Mouse (Mus musculus): ENCODE data around the gene Il16. TPM values are rescaled to one million over a fixed set of nuclear protein-coding genes. Genes with fewer than 3 reads are reported as not detected.

The Il16 gene
- polyA plus RNA-seq, 1 experiment from 2014 or later: 4.5 TPM

DNA sequence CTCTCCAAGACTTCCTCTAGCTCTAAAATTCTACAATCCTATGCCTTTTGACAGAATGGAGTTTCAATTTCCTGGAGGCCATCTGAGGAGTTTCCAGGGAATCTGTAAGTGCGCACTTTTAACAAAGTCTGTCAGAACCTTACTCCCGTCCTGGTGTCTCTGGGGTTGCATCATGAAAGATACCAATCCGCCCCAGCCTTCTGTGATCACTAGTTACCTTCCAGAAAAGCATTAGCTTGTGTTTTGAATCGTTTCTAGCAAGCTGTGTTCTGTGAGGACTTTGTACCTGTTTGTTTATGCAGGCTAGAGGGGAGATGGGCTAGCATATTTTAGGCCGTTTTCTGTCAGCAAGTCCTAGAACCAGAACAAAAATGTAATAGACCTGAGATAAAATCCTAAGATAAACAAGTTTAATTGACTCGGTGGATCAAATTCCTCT, 112.8 kb downstream of the Il16 start:
- 28% methylated on average over 6 of the region's 6 CpGs for WGBS
- Histone ChIP-seq H3K9ac (ENCODE audit: low read length) (peak overlapping the region; percentile 71), H3K4me3 (ENCODE audit: low read length) (peak overlapping the region; percentile 51), H3K4me1 (replicated peaks; ENCODE audit: control insufficient read depth, insufficient read depth, low read length) (peaks cover 14% of the 10 kb centered on the region), H3K4me2 (ENCODE audit: low read depth, low read length) (peak overlapping the region; percentile 59), H3K27ac (ENCODE audit: low read length) (peak overlapping the region; percentile 56; the same call in 1 of the 2 replicates), H3K27me3 (ENCODE audit: control insufficient read depth, insufficient read depth, low read depth, low read length) (no peaks in the 10 kb centered on the region), H3K36me3 (ENCODE audit: control insufficient read depth, insufficient read depth, low read length) (peaks cover 9% of the 10 kb centered on the region), H3K9me3 (ENCODE audit: control insufficient read depth, low read length) (no peaks in the 10 kb centered on the region)
- ATAC-seq (ENCODE audit: low read depth): no peak

DNA sequence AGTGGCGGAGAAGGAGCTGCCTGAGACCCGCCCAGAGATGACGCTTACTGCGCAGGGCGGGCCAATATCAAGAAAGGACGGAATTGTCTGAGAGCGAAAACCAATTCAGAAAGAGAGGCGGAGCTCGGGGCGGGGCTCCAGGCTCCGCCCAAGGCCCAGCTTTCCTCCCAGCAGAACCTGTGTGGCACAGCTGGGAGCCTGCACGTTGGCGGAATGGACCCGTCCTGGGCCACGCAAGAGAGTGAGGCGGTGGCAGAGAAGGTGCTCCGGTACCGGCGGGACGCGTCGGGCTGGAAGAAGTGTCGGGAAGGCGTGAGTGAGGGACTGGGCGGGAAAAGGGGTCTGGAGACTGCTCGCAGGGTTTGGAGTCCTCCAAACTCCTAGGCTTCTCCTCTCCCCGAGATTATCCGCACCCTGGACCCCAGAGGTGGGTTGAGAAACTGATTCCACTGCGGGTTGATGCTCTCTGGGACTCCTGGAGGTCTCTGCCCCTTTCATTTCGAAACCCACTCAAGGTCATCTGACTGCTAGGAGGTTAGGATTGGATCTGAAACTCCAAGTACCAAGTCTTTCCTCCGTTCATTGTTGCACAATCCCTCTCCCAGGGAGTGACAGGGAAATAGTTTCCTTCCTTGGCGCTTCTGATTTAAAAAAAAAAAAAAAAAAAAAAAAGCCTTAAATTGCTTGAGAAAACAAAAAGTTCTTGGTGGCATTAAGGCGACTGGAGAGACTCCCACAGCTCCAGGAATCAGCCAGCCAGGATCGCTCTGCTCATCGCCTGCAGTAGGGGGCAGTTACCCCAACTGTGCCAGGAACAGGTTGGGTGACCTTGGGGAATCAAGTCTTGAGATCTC, 113.5 kb downstream of the Il16 start, which contains the start of gene Stard5:
Stard5 (plus strand) TSS at position 132 of the 854 bp plus-strand sequence.
- H3K27me3 ChIP-seq (ENCODE audit: control insufficient read depth, insufficient read depth, low read depth, low read length): no peaks in the 10 kb centered on the region
- H3K27ac ChIP-seq (ENCODE audit: low read length): peak within 1 kb of the TSS; percentile 56
- peak within 1 kb of the TSS; percentile 59 for H3K4me2 ChIP-seq (ENCODE audit: low read depth, low read length)
- peaks cover 6% of the 10 kb centered on the region for H3K36me3 ChIP-seq (ENCODE audit: control insufficient read depth, insufficient read depth, low read length)
- peak within 1 kb of the TSS; percentile 51 for H3K4me3 ChIP-seq (ENCODE audit: low read length)
- WGBS: under 1% methylated on average over 35 of the region's 35 CpGs
- peak; percentile 99 for ATAC-seq (ENCODE audit: low read depth)
- H3K9ac ChIP-seq (ENCODE audit: low read length): peak within 1 kb of the TSS; percentile 71
- H3K9me3 ChIP-seq (ENCODE audit: control insufficient read depth, low read length): no peaks in the 10 kb centered on the region
- peaks cover 14% of the 10 kb centered on the region for H3K4me1 ChIP-seq (replicated peaks; ENCODE audit: control insufficient read depth, insufficient read depth, low read length)

DNA sequence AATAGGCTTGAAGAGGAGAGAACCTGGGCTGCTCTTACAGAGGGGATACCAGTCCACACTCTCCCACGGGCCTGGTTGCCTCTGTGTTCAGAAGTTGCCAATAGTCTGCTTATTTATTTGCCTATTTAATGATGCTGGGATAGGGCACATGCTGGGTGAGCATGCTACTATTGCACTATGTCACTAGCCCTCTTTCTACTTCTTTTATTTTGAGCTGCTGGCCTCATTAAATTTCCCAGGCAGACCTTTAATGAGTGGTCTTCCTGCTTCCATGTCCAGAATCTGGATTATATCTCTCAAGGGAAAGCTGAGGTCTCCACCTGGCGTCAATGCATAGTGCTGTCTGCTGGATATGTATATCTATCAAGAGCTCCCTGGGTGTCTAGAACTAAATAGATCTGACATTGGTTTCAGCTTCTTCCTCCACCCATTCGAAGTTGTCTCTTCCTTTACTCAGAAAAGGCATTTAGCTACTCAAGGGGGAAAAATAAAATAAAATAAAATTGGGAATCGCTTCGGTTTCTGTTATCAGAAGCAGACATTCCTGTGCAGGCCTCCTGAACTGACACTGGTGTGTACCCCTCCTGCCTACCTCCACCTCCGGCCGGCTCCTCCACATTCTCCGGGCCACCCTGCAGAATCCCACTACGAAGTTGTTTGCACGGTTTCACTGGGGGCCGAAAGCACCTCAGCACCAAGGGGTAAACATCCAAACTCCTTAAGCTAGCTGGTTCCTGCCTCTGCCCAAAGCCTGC, 114.3 kb downstream of the Il16 start:
- Histone ChIP-seq H3K27ac (ENCODE audit: low read length) (no peak overlapping the region), H3K27me3 (ENCODE audit: control insufficient read depth, insufficient read depth, low read depth, low read length) (no peaks in the 10 kb centered on the region), H3K36me3 (ENCODE audit: control insufficient read depth, insufficient read depth, low read length) (no peaks in the 10 kb centered on the region), H3K9ac (ENCODE audit: low read length) (peak overlapping the region; percentile 71), H3K4me1 (replicated peaks; ENCODE audit: control insufficient read depth, insufficient read depth, low read length) (peaks cover 14% of the 10 kb centered on the region), H3K4me3 (ENCODE audit: low read length) (peak overlapping the region; percentile 51), H3K9me3 (ENCODE audit: control insufficient read depth, low read length) (no peaks in the 10 kb centered on the region), H3K4me2 (ENCODE audit: low read depth, low read length) (peak overlapping the region; percentile 59)
- 7% methylated on average over 11 of the region's 11 CpGs for WGBS
- ATAC-seq (ENCODE audit: low read depth): peak; percentile 37; the same call in 1 of the 2 replicates

DNA sequence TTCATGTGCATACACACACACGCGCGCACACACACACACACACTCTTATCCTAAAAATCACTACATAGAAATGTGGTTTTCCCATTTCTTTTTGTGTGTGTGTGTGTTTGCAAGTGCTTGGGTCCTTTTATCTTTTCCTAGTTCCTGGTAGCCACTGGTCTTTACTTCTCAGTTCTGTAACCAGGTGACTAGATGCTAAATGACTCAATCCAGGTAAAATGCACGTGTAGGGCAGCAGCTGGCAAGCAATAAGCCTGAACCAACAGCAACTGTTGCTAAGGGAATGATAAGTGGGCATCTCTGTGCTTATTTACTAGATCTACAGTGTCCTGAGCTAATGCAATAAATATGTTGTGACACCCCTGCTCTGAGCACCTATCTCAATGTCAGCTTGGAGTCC, 118.2 kb downstream of the Il16 start:
- Histone ChIP-seq H3K4me3 (ENCODE audit: low read length) (no peak overlapping the region), H3K36me3 (ENCODE audit: control insufficient read depth, insufficient read depth, low read length) (no peaks in the 10 kb centered on the region), H3K4me2 (ENCODE audit: low read depth, low read length) (no peak overlapping the region), H3K4me1 (replicated peaks; ENCODE audit: control insufficient read depth, insufficient read depth, low read length) (peaks cover 5% of the 10 kb centered on the region), H3K9me3 (ENCODE audit: control insufficient read depth, low read length) (no peaks in the 10 kb centered on the region), H3K27me3 (ENCODE audit: control insufficient read depth, insufficient read depth, low read depth, low read length) (no peaks in the 10 kb centered on the region), H3K9ac (ENCODE audit: low read length) (no peak overlapping the region), H3K27ac (ENCODE audit: low read length) (no peak overlapping the region)
- WGBS: 88% methylated on average over 4 of the region's 4 CpGs
- ATAC-seq (ENCODE audit: low read depth): no peak

DNA sequence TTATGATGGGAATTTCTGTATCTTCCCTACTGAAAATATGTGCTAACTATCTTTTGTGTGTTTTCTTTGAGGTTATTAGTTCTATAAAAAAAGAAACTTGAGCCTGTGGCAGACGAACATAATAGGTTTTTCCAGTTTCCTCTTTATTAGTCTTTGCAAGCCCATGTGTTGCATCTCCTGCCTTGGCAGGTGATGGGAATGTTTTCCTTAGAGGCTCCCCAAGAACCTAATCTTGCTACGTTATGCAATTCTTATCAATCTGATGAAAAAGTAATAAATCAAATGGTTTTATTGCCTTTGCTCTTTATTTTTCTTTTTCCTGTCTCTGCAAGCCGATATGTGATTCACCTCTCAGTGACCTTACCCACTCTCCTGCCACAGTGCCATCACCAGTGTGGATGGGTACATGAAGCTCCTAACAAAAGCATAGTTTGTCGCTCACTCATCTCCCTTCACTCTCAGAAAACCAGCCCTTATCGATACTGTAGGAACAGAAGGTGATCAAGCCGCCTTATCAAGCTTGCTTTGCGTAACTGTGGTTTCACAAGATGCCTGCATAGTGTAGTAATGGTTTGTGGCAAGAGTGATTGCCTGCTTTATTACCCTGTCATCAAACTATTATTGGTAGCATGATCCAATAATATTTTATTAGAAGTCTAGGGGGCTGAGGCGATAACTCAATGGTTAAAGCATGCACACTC, 118.8 kb downstream of the Il16 start:
- Histone ChIP-seq H3K4me2 (ENCODE audit: low read depth, low read length) (no peak overlapping the region), H3K27ac (ENCODE audit: low read length) (no peak overlapping the region), H3K4me1 (replicated peaks; ENCODE audit: control insufficient read depth, insufficient read depth, low read length) (peaks cover 5% of the 10 kb centered on the region; the same call in 1 of the 2 replicates), H3K27me3 (ENCODE audit: control insufficient read depth, insufficient read depth, low read depth, low read length) (no peaks in the 10 kb centered on the region), H3K9ac (ENCODE audit: low read length) (no peak overlapping the region), H3K9me3 (ENCODE audit: control insufficient read depth, low read length) (no peaks in the 10 kb centered on the region), H3K4me3 (ENCODE audit: low read length) (no peak overlapping the region), H3K36me3 (ENCODE audit: control insufficient read depth, insufficient read depth, low read length) (no peaks in the 10 kb centered on the region)
- ATAC-seq (ENCODE audit: low read depth): no peak
- WGBS: 71% methylated on average over 8 of the region's 8 CpGs

DNA sequence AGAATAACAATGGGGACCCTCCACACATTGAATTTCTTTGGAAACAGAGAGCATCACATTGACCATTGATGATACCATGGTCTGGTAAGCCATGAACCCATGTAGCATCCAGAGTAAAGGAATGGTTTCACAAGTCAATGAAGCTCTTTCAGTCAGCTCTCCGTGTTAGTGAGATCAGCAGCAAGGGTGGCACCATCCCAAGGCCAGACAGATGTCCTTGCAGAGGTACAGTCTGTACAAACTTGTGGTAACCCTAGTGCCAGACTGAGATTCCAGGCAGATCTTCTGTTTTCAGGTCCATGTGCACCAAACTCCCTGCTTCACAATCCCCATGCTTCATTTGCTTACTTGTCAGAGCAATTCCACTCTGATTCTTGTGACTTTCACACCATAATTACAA, 121.5 kb downstream of the Il16 start:
- Histone ChIP-seq H3K4me3 (ENCODE audit: low read length) (no peak overlapping the region), H3K9me3 (ENCODE audit: control insufficient read depth, low read length) (no peaks in the 10 kb centered on the region), H3K27me3 (ENCODE audit: control insufficient read depth, insufficient read depth, low read depth, low read length) (no peaks in the 10 kb centered on the region), H3K4me1 (replicated peaks; ENCODE audit: control insufficient read depth, insufficient read depth, low read length) (no peaks in the 10 kb centered on the region), H3K27ac (ENCODE audit: low read length) (no peak overlapping the region), H3K36me3 (ENCODE audit: control insufficient read depth, insufficient read depth, low read length) (no peaks in the 10 kb centered on the region), H3K4me2 (ENCODE audit: low read depth, low read length) (no peak overlapping the region), H3K9ac (ENCODE audit: low read length) (no peak overlapping the region)
- no peak for ATAC-seq (ENCODE audit: low read depth)
- 76% methylated on average over 1 of the region's 1 CpGs for WGBS

DNA sequence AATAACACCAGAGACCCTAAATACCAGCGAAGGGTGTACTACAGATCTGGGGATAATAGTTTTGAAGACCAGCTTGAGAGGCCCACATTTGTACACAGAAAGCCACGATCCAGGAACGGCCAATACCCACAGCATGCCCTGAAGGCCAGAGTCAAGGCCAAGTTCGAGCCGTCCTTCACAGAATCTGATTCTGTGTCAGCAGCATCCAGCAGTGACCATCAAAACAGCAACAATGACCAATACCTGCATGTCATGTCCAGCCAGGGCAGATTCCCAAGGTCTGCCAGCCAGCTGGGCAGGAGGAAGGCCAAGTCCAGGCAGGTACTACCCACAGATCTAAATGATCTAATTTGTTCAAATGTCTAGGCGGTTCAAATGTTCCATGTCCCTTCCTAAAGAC, 122.9 kb downstream of the Il16 start:
- no peaks in the 10 kb centered on the region for H3K9me3 ChIP-seq (ENCODE audit: control insufficient read depth, low read length)
- H3K4me1 ChIP-seq (replicated peaks; ENCODE audit: control insufficient read depth, insufficient read depth, low read length): no peaks in the 10 kb centered on the region
- no peak overlapping the region for H3K4me3 ChIP-seq (ENCODE audit: low read length)
- WGBS: 92% methylated on average over 6 of the region's 6 CpGs
- H3K36me3 ChIP-seq (ENCODE audit: control insufficient read depth, insufficient read depth, low read length): no peaks in the 10 kb centered on the region
- no peak overlapping the region for H3K4me2 ChIP-seq (ENCODE audit: low read depth, low read length)
- no peak for ATAC-seq (ENCODE audit: low read depth)
- H3K27me3 ChIP-seq (ENCODE audit: control insufficient read depth, insufficient read depth, low read depth, low read length): no peaks in the 10 kb centered on the region
- no peak overlapping the region for H3K9ac ChIP-seq (ENCODE audit: low read length)
- H3K27ac ChIP-seq (ENCODE audit: low read length): no peak overlapping the region

DNA sequence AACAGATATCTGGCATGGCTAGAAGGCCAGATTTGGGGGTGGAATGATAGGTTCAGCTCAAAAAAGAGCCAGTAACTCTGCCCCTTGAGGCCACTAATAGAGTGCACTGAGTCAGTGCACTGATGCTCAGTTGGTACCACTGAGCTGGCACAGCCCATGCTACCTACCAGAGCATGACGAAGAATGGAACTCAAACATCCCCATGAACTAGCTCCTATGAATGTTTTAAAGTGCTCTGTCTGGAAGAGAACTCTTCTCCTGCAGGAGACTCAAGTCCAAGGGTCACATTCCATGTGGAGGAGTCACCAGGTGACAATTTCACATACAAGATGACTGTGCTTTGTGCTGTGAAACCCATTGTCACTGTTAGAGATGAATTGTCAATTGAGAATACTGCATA, 126.8 kb downstream of the Il16 start:
- ATAC-seq (ENCODE audit: low read depth): no peak
- WGBS: 94% methylated on average over 1 of the region's 1 CpGs

DNA sequence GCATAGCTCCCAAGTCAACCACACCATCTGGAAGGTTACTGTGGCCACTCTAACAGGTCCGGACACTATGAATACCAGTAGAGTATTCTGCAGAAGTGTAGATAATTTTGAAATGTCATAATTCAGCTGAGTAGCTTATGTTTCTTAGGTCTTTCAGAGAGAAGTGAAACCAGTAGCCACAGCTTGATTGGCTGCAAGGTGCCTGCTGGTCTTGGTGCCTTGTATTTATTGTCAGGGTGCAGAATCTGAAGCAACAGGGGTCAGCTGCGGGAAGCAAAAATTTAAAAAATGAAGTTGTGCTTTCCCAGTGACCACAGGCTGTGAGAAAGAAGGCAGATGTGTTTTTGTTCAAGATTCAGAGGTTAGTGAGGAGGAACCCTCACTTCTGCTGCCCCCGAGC, 129.3 kb downstream of the Il16 start:
- H3K36me3 ChIP-seq (ENCODE audit: control insufficient read depth, insufficient read depth, low read length): no peaks in the 10 kb centered on the region
- H3K27me3 ChIP-seq (ENCODE audit: control insufficient read depth, insufficient read depth, low read depth, low read length): no peaks in the 10 kb centered on the region
- H3K9me3 ChIP-seq (ENCODE audit: control insufficient read depth, low read length): no peaks in the 10 kb centered on the region
- 70% methylated on average over 3 of the region's 3 CpGs for WGBS
- H3K4me3 ChIP-seq (ENCODE audit: low read length): no peak overlapping the region
- no peak for ATAC-seq (ENCODE audit: low read depth)
- no peak overlapping the region for H3K4me2 ChIP-seq (ENCODE audit: low read depth, low read length)
- H3K9ac ChIP-seq (ENCODE audit: low read length): no peak overlapping the region
- no peaks in the 10 kb centered on the region for H3K4me1 ChIP-seq (replicated peaks; ENCODE audit: control insufficient read depth, insufficient read depth, low read length)
- H3K27ac ChIP-seq (ENCODE audit: low read length): no peak overlapping the region

More for the DNA sequence above, 126.8 kb downstream of the Il16 start:
- Histone ChIP-seq H3K4me2 (ENCODE audit: low read depth, low read length) (no peak overlapping the region), H3K9me3 (ENCODE audit: control insufficient read depth, low read length) (no peaks in the 10 kb centered on the region), H3K27me3 (ENCODE audit: control insufficient read depth, insufficient read depth, low read depth, low read length) (no peaks in the 10 kb centered on the region), H3K9ac (ENCODE audit: low read length) (no peak overlapping the region), H3K4me1 (replicated peaks; ENCODE audit: control insufficient read depth, insufficient read depth, low read length) (no peaks in the 10 kb centered on the region), H3K36me3 (ENCODE audit: control insufficient read depth, insufficient read depth, low read length) (no peaks in the 10 kb centered on the region), H3K4me3 (ENCODE audit: low read length) (no peak overlapping the region), H3K27ac (ENCODE audit: low read length) (no peak overlapping the region)

Measured in lung, embryonic 16.5 days (tissue).